Mouse (Mus musculus) lung, embryonic 15.5 days (tissue): ENCODE measurements around the gene Rtraf. TPM values are rescaled to one million over a fixed set of nuclear protein-coding genes. Genes with fewer than 3 reads are reported as not detected.

ENCODE experiments used
- ATAC-seq: fragments of 200-750 bp; cut with Nextera tagmentation; 2 replicates; pipeline ENCODE4 v1.8.0; 2017; ENCODE audit warnings: moderate number of reproducible peaks, borderline replicate concordance; ENCODE audit not compliant: low FRiP score, low TSS enrichment; ENCODE audit errors: extremely low read depth
- H3K27ac ChIP-seq: fragments of 300-500 bp; sonication (generic); 2 replicates; pipeline ENCODE4 v1.5.1; 2015; ENCODE audit warnings: moderate library complexity, mild to moderate bottlenecking, inconsistent platforms
- H3K27me3 ChIP-seq: fragments of 300-500 bp; sonication (generic); 2 replicates; pipeline ENCODE4 v1.6.1; 2015; ENCODE audit warnings: inconsistent platforms
- H3K36me3 ChIP-seq: fragments of 300-500 bp; sonication (generic); 2 replicates; pipeline ENCODE4 v1.6.1; 2015; ENCODE audit warnings: inconsistent platforms
- H3K4me1 ChIP-seq: fragments of 300-500 bp; sonication (generic); 2 replicates; pipeline ENCODE4 v1.6.1; 2015; ENCODE audit warnings: inconsistent platforms
- H3K4me2 ChIP-seq: fragments of 300-500 bp; sonication (generic); 2 replicates; pipeline ENCODE4 v1.6.1; 2015; ENCODE audit warnings: inconsistent platforms, mild to moderate bottlenecking, moderate library complexity
- H3K4me3 ChIP-seq: fragments of 300-500 bp; sonication (generic); 2 replicates; pipeline ENCODE4 v1.5.1; 2015; ENCODE audit warnings: mild to moderate bottlenecking, inconsistent platforms
- H3K9ac ChIP-seq: fragments of 300-500 bp; sonication (generic); 2 replicates; pipeline ENCODE4 v1.6.1; 2015; ENCODE audit warnings: inconsistent platforms
- H3K9me3 ChIP-seq: fragments of 300-500 bp; sonication (generic); 2 replicates; pipeline ENCODE4 v1.6.1; 2016; ENCODE audit warnings: inconsistent platforms
- WGBS: fragments of 180-500 bp; shearing (Covaris S2); methylation state at CpG from one replicate; pipeline ENCODE4 v1.1.7; 2015; 5-methylcytosine and 5-hydroxymethylcytosine counted together
- polyA plus RNA-seq: library from polyadenylated mRNA; unstranded; fragments of >200 nt; fragmentation: Nextera tagmentation; extraction: Ambion mirVana; gene quantifications from 2 replicates; pipeline ENCODE4 v1.2.1, GENCODE M21; 2015

The Rtraf gene
- polyA plus RNA-seq, 1 experiment from 2014 or later: 202 TPM

DNA sequence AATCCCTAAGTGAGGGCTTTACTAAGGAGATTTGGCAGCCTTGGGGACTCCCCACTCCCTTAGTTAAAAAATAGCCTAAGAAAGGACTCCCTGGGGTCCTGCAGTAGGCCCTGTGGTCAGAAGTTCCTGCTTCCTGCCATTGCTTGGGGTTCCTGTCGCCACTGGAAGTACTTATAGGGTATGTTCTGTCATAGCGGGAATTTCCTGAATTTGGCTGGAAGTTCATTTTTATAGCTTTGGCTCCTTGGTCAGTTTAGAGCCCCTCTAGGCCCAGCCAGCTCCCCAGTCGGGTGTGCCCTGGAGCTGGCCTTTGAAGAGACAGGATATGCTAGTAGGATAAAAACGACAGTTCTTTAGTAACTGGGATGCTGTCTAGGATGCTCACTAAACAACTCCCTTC lies 28.7 kb downstream of the Rtraf start:
- Histone ChIP-seq H3K4me1 (no peaks in the 10 kb centered on the region), H3K9ac (no peak overlapping the region), H3K9me3 (no peaks in the 10 kb centered on the region), H3K27me3 (no peaks in the 10 kb centered on the region), H3K27ac (no peak overlapping the region), H3K36me3 (peaks cover 30% of the 10 kb centered on the region), H3K4me2 (no peak overlapping the region), H3K4me3 (no peak overlapping the region)
- whole genome bisulfite sequencing: 57% methylated on average over 4 of the region's 4 CpGs
- no peak for ATAC-seq

DNA sequence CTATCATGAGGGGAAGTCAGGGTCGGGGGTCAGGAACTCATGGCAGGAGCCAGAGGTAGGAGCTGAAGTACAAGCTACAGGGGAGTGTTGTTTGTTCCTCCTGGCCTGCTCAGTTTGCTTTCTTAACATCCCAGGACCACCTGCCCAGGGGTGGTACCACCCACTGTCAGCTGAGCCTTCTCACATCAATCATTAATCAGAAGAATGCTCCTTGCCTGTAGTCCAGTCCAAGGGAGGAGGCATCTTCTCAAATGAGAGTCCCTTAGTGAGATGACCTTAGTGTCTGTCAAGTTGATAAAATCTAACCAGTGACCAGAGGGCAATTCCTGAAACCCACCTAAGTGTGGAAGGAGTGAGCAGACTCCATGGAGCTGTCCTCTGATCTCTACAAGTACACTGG lies 35.2 kb downstream of the Rtraf start:
- 69% methylated on average over 1 of the region's 1 CpGs for WGBS
- H3K4me3 ChIP-seq: no peak overlapping the region
- H3K9me3 ChIP-seq: no peaks in the 10 kb centered on the region
- H3K27ac ChIP-seq: no peak overlapping the region
- no peaks in the 10 kb centered on the region for H3K27me3 ChIP-seq
- H3K9ac ChIP-seq: no peak overlapping the region
- peaks cover 12% of the 10 kb centered on the region; the same call in 1 of the 2 replicates for H3K36me3 ChIP-seq
- no peaks in the 10 kb centered on the region for H3K4me1 ChIP-seq
- ATAC-seq: no peak
- no peak overlapping the region for H3K4me2 ChIP-seq

GRCm38 (mm10) chr14:19785797-19786588 lies 37.6 kb downstream of the Rtraf start:
- H3K4me1 ChIP-seq: no peaks in the 10 kb centered on the region
- H3K27me3 ChIP-seq: no peaks in the 10 kb centered on the region
- H3K9me3 ChIP-seq: no peaks in the 10 kb centered on the region
- H3K27ac ChIP-seq: no peak overlapping the region
- H3K4me2 ChIP-seq: no peak overlapping the region
- 62% methylated on average over 9 of the region's 9 CpGs for WGBS
- peaks cover 2% of the 10 kb centered on the region; the same call in 1 of the 2 replicates for H3K36me3 ChIP-seq
- no peak overlapping the region for H3K4me3 ChIP-seq
- ATAC-seq: no peak
- no peak overlapping the region for H3K9ac ChIP-seq

GRCm38 (mm10) chr14:19777945-19778344 lies 45.7 kb downstream of the Rtraf start:
- Histone ChIP-seq H3K4me3 (no peak overlapping the region), H3K36me3 (peaks cover 14% of the 10 kb centered on the region; the same call in 1 of the 2 replicates), H3K27me3 (peaks cover 13% of the 10 kb centered on the region; the same call in 1 of the 2 replicates), H3K9ac (no peak overlapping the region), H3K9me3 (no peaks in the 10 kb centered on the region), H3K4me2 (no peak overlapping the region), H3K27ac (no peak overlapping the region), H3K4me1 (peaks cover 6% of the 10 kb centered on the region; the same call in 1 of the 2 replicates)
- 86% methylated on average over 13 of the region's 13 CpGs for WGBS
- no peak for ATAC-seq

DNA sequence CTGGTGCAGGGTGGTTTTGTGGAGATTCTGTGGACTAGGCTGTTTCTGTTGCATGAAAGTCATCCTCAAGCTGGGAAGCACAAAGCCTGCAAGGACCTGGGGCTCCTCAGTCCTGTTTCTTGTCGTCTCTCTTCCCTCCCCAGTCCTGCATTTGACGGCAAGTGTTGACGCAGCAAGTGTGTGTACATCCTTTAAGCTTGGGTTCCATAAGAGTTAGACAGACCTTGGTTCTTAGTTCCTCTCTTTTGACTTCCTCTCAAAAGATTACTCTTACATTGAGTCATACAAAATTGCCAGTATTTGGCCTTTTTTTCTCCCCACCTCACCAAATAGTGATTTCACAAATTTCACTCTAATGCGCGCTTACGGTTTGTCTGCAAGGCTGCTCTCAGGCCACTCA lies 46.3 kb downstream of the Rtraf start:
- Histone ChIP-seq H3K36me3 (peaks cover 14% of the 10 kb centered on the region; the same call in 1 of the 2 replicates), H3K4me3 (no peak overlapping the region), H3K4me1 (peaks cover 6% of the 10 kb centered on the region; the same call in 1 of the 2 replicates), H3K27me3 (peaks cover 19% of the 10 kb centered on the region; the same call in 1 of the 2 replicates), H3K27ac (no peak overlapping the region), H3K9me3 (no peaks in the 10 kb centered on the region), H3K9ac (no peak overlapping the region), H3K4me2 (no peak overlapping the region)
- ATAC-seq: no peak
- WGBS: 87% methylated on average over 6 of the region's 6 CpGs

GRCm38 (mm10) chr14:19776890-19777289 lies 46.7 kb downstream of the Rtraf start:
- Histone ChIP-seq H3K9ac (no peak overlapping the region), H3K9me3 (no peaks in the 10 kb centered on the region), H3K27me3 (peaks cover 23% of the 10 kb centered on the region; the same call in 1 of the 2 replicates), H3K27ac (no peak overlapping the region), H3K4me1 (peaks cover 6% of the 10 kb centered on the region; the same call in 1 of the 2 replicates), H3K36me3 (peaks cover 14% of the 10 kb centered on the region; the same call in 1 of the 2 replicates), H3K4me2 (no peak overlapping the region), H3K4me3 (no peak overlapping the region)
- no peak for ATAC-seq
- 47% methylated on average over 6 of the region's 6 CpGs for WGBS

DNA sequence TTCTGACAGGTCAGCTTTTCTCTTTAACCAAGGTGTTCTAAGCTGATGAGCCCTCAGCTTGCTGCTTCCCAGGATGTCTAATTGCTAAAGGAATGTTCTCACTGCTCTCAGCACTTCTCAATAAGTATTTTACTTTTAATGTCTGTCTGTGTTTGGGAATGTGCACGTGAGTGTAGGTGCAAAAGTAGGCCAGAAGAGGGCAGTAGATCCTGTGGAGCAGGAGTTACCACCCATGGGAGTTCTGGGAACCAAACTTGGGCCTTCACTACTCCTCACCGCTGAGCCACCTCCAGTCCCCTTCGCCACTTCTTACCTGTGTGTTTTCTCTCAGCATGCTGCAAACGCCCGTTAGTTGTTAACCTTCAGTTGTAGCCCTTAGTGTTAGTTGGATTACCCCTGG lies 47.4 kb downstream of the Rtraf start:
- no peak overlapping the region for H3K4me3 ChIP-seq
- 92% methylated on average over 5 of the region's 5 CpGs for WGBS
- no peak for ATAC-seq
- H3K27ac ChIP-seq: no peak overlapping the region
- peaks cover 7% of the 10 kb centered on the region; the same call in 1 of the 2 replicates for H3K4me1 ChIP-seq
- H3K27me3 ChIP-seq: peaks cover 24% of the 10 kb centered on the region; the same call in 1 of the 2 replicates
- H3K9ac ChIP-seq: no peak overlapping the region
- H3K4me2 ChIP-seq: no peak overlapping the region
- H3K9me3 ChIP-seq: no peaks in the 10 kb centered on the region
- peaks cover 14% of the 10 kb centered on the region; the same call in 1 of the 2 replicates for H3K36me3 ChIP-seq

GRCm38 (mm10) chr14:19775491-19775890 lies 48.1 kb downstream of the Rtraf start:
- Histone ChIP-seq H3K9ac (no peak overlapping the region), H3K4me1 (peaks cover 14% of the 10 kb centered on the region; the same call in 1 of the 2 replicates), H3K27ac (no peak overlapping the region), H3K4me2 (no peak overlapping the region), H3K36me3 (peaks cover 14% of the 10 kb centered on the region; the same call in 1 of the 2 replicates), H3K4me3 (no peak overlapping the region), H3K9me3 (no peaks in the 10 kb centered on the region), H3K27me3 (peaks cover 28% of the 10 kb centered on the region; the same call in 1 of the 2 replicates)
- 70% methylated on average over 4 of the region's 4 CpGs for WGBS
- ATAC-seq: no peak

- peaks cover 8% of the 10 kb centered on the region; the same call in 1 of the 2 replicates for H3K36me3 ChIP-seq
- H3K27ac ChIP-seq: no peak overlapping the region
- WGBS: 30% methylated on average over 13 of the region's 13 CpGs
- no peak for ATAC-seq
- H3K4me1 ChIP-seq: peaks cover 24% of the 10 kb centered on the region
- no peaks in the 10 kb centered on the region for H3K9me3 ChIP-seq
- H3K4me2 ChIP-seq: no peak overlapping the region
- H3K27me3 ChIP-seq: peaks cover 28% of the 10 kb centered on the region; the same call in 1 of the 2 replicates
- H3K9ac ChIP-seq: no peak overlapping the region
- no peak overlapping the region for H3K4me3 ChIP-seq
These were observed 49.5 kb downstream of the Rtraf start for GRCm38 (mm10) chr14:19774036-19774628.

GRCm38 (mm10) chr14:19771173-19771572 lies 52.5 kb downstream of the Rtraf start:
- no peak for ATAC-seq
- Histone ChIP-seq H3K4me1 (peaks cover 29% of the 10 kb centered on the region), H3K27ac (no peak overlapping the region), H3K36me3 (peaks cover 7% of the 10 kb centered on the region), H3K4me2 (no peak overlapping the region), H3K9ac (no peak overlapping the region), H3K27me3 (peaks cover 38% of the 10 kb centered on the region; the same call in 1 of the 2 replicates), H3K9me3 (no peaks in the 10 kb centered on the region), H3K4me3 (no peak overlapping the region)
- 67% methylated on average over 7 of the region's 7 CpGs for WGBS

DNA sequence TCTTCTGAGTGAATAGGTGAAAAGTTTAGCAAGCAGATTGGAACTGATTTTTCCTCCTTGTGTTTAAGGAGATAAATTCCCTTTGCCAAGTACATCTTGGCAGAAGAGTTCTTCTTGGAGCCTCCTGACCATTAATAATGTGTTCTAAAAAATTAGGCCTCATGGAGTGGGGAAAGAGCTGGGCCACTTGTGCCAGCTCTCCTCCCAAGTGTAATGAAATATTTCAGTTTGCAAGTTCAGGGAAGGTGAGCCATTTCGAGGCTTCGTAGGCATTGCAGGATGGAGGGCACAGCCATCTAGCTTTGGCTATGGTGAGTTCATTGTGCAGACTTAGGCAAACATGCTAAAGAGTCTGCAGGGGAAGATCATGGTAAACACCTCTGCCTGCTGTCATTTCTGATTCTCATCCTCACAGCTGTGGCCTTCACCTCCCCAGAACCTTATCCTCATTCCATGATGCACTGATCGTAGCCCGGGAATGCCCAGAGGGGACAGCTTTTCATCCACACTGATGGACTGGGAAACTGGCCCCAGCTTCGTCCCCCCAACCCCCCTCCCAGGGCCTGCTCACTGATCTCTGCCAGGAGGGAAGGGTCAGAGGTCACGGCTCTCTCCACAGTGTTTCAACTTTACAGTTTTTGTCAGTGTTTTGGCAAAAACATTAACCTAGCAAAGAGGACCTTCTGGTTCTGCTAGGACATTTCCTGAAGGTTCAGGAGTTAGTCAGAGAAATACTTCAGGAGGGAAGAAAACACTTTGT lies 54.0 kb downstream of the Rtraf start:
- H3K27me3 ChIP-seq: peaks cover 37% of the 10 kb centered on the region; the same call in 1 of the 2 replicates
- no peaks in the 10 kb centered on the region for H3K9me3 ChIP-seq
- 44% methylated on average over 6 of the region's 6 CpGs for WGBS
- H3K4me1 ChIP-seq: peaks cover 29% of the 10 kb centered on the region
- no peak for ATAC-seq
- H3K9ac ChIP-seq: no peak overlapping the region
- H3K4me3 ChIP-seq: no peak overlapping the region
- H3K27ac ChIP-seq: no peak overlapping the region
- no peak overlapping the region for H3K4me2 ChIP-seq
- peaks cover 14% of the 10 kb centered on the region for H3K36me3 ChIP-seq
